Mouse (Mus musculus) heart, embryonic 16.5 days (tissue): ENCODE results near the gene Gse1. TPM values are rescaled to one million over a fixed set of nuclear protein-coding genes. Genes with fewer than 3 reads are reported as not detected.
A peak's percentile ranks its signal among the peaks of the same experiment; 100 is the strongest.

Experiments
- ATAC-seq: fragments of 200-750 bp; cut with Nextera tagmentation; replicated peaks from 2 replicates; pipeline ENCODE4 v1.8.0; 2017; ENCODE audit warnings: moderate number of reproducible peaks; ENCODE audit not compliant: insufficient read depth, low FRiP score; ENCODE audit errors: extremely low read depth
- H3K27ac ChIP-seq: fragments of 300-500 bp; sonication (generic); 2 replicates; pipeline ENCODE4 v1.5.1; 2014; ENCODE audit warnings: mild to moderate bottlenecking, low read length, control low read depth, moderate library complexity
- H3K27me3 ChIP-seq: fragments of 300-500 bp; sonication (generic); 2 replicates; pipeline ENCODE4 v1.6.1; 2014; ENCODE audit warnings: low read length, mixed read lengths; ENCODE audit not compliant: control insufficient read depth, insufficient read depth
- H3K36me3 ChIP-seq: fragments of 300-500 bp; sonication (generic); 2 replicates; pipeline ENCODE4 v1.6.1; 2014; ENCODE audit not compliant: control insufficient read depth, insufficient read depth
- H3K4me1 ChIP-seq: fragments of 300-500 bp; sonication (generic); 2 replicates; pipeline ENCODE4 v1.6.1; 2014; ENCODE audit warnings: low read length, mixed read lengths; ENCODE audit not compliant: control insufficient read depth, insufficient read depth
- H3K4me2 ChIP-seq: fragments of 300-500 bp; sonication (generic); 2 replicates; pipeline ENCODE4 v1.6.1; 2014; ENCODE audit warnings: low read depth, mild to moderate bottlenecking, control low read depth, low read length
- H3K4me3 ChIP-seq: fragments of 300-500 bp; sonication (generic); 2 replicates; pipeline ENCODE4 v1.5.1; 2014; ENCODE audit warnings: mild to moderate bottlenecking, control low read depth, low read length
- H3K9ac ChIP-seq: fragments of 300-500 bp; sonication (generic); 2 replicates; pipeline ENCODE4 v1.6.1; 2014; ENCODE audit warnings: low read length, control low read depth
- H3K9me3 ChIP-seq: fragments of 300-500 bp; sonication (generic); replicated peaks from 2 replicates; pipeline ENCODE4 v1.6.1; 2016; ENCODE audit warnings: low read length; ENCODE audit not compliant: control insufficient read depth
- WGBS: fragments of 180-500 bp; shearing (Covaris S2); extraction: QIAGEN DNeasy Blood & Tissue Kit; methylation state at CpG from one replicate; pipeline ENCODE4 v1.1.7; 2014; 5-methylcytosine and 5-hydroxymethylcytosine counted together
- polyA plus RNA-seq: library from polyadenylated mRNA; unstranded; fragments of >200 nt; fragmentation: Nextera tagmentation; extraction: Ambion mirVana; gene quantifications from 2 replicates; pipeline ENCODE4 v1.2.1, GENCODE M21; 2015

Gse1 gene
- polyA plus RNA-seq, 1 experiment from 2014 or later, result 7.7 TPM

GRCm38 (mm10) chr8:120549321-120549921 is 321.2 kb downstream of the Gse1 start:
- Histone ChIP-seq H3K27me3 (no peaks in the 10 kb centered on the region), H3K4me3 (no peak overlapping the region), H3K9ac (peak overlapping the region; percentile 66), H3K27ac (peak overlapping the region; percentile 93), H3K9me3 (no peaks in the 10 kb centered on the region), H3K36me3 (no peaks in the 10 kb centered on the region), H3K4me1 (peaks cover 84% of the 10 kb centered on the region), H3K4me2 (peak overlapping the region; percentile 44)
- 23% methylated on average over 25 of the region's 25 CpGs for WGBS
- peak; percentile 1; the same call in 1 of the 2 replicates for ATAC-seq

- Histone ChIP-seq H3K27ac (peak overlapping the region; percentile 93), H3K4me2 (peak overlapping the region; percentile 44), H3K36me3 (no peaks in the 10 kb centered on the region), H3K9me3 (no peaks in the 10 kb centered on the region), H3K9ac (peak overlapping the region; percentile 66), H3K27me3 (no peaks in the 10 kb centered on the region), H3K4me3 (no peak overlapping the region), H3K4me1 (peaks cover 88% of the 10 kb centered on the region)
- ATAC-seq, result peak; percentile 8; the same call in 1 of the 2 replicates
- 41% methylated on average over 11 of the region's 11 CpGs for WGBS
Measured at GRCm38 (mm10) chr8:120549922-120550321, 321.7 kb downstream of the Gse1 start.

DNA sequence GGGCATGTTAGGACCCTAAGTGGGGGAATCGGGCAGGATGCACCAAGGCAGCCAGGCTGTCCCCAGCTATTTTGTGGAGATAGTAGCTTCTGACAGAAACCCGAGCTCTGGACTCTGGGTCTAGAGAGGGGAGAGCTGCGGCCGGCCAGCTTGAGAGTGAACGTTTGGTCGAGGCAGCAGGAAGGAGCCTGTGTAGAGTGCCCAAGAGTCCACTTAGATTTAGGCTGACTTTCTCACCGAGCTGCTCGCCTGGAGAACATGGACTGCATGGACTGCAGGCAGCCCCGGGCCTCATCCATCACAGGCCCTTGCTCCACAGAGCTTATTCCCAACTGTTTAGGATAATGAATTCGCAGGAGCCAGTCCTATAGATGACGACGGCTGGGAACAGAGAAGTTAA is 322.2 kb downstream of the Gse1 start:
- Histone ChIP-seq H3K27me3 (no peaks in the 10 kb centered on the region), H3K9me3 (no peaks in the 10 kb centered on the region), H3K4me2 (peak overlapping the region; percentile 46), H3K27ac (peak overlapping the region; percentile 93), H3K4me3 (no peak overlapping the region), H3K36me3 (no peaks in the 10 kb centered on the region), H3K9ac (peak overlapping the region; percentile 31; the same call in 1 of the 2 replicates), H3K4me1 (peaks cover 93% of the 10 kb centered on the region)
- 34% methylated on average over 12 of the region's 12 CpGs for WGBS
- ATAC-seq, result no peak

DNA sequence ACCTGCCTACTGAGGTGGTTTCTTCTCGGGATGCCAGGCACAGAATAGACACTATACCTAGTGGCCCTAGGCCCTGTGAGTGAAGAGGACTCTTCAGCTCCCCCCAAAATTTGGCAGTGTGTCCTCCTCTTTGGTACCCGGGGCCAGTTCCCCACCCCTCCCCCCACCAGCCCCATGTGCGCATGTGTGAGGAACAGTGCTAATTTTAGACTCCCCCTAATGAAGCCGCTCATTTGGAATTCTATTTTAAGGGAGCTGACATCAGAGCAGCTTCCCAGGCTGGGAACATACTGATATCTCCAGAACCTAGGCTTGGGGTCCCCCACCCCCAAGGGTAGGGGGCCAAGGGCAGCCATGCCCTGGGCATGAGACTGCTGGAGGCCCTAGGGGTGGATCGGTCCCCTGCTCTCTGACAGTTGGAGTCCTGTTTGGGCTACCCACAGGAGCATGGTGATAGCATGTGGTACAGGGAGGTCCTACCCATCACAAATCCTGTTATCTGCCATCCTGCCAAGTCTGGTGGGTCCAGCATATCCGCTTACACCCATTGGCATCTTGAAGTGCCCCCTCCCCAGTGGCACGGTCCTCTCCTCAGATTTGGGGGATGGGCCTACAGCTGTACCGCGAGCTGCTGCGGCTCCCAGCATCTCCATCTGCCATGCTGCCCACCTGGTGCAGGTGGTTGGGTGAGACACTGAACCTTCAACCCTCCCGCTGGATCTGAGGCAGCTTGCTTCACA is 322.9 kb downstream of the Gse1 start:
- Histone ChIP-seq H3K4me2 (peak overlapping the region; percentile 46), H3K4me1 (peaks cover 94% of the 10 kb centered on the region)

GRCm38 (mm10) chr8:120551677-120551980 is 323.4 kb downstream of the Gse1 start:
- Histone ChIP-seq H3K9me3 (no peaks in the 10 kb centered on the region), H3K27me3 (no peaks in the 10 kb centered on the region), H3K36me3 (no peaks in the 10 kb centered on the region), H3K4me3 (no peak overlapping the region), H3K9ac (peak overlapping the region; percentile 56; the same call in 1 of the 2 replicates), H3K4me2 (0 out of 2 replicates have a peak overlapping the region, but pooled peaks have one; percentile 43), H3K4me1 (peaks cover 96% of the 10 kb centered on the region), H3K27ac (peak overlapping the region; percentile 93)
- ATAC-seq, result no peak
- 67% methylated on average over 3 of the region's 3 CpGs for WGBS

More for the DNA sequence above, 322.9 kb downstream of the Gse1 start:
- H3K27me3 ChIP-seq, result no peaks in the 10 kb centered on the region
- peak overlapping the region; percentile 56 for H3K9ac ChIP-seq
- no peak overlapping the region for H3K4me3 ChIP-seq
- peak; percentile 69 for ATAC-seq
- peak overlapping the region; percentile 93 for H3K27ac ChIP-seq
- H3K9me3 ChIP-seq, result no peaks in the 10 kb centered on the region
- WGBS, result 46% methylated on average over 11 of the region's 11 CpGs
- H3K36me3 ChIP-seq, result no peaks in the 10 kb centered on the region

- ATAC-seq, result no peak
- no peak overlapping the region for H3K4me3 ChIP-seq
- no peak overlapping the region for H3K4me2 ChIP-seq
- WGBS, result 89% methylated on average over 11 of the region's 11 CpGs
- H3K27me3 ChIP-seq, result no peaks in the 10 kb centered on the region
- peak overlapping the region; percentile 10; the same call in 1 of the 2 replicates for H3K9ac ChIP-seq
- H3K4me1 ChIP-seq, result peaks cover 97% of the 10 kb centered on the region
- no peaks in the 10 kb centered on the region for H3K9me3 ChIP-seq
- H3K27ac ChIP-seq, result peak overlapping the region; percentile 9; the same call in 1 of the 2 replicates
- H3K36me3 ChIP-seq, result no peaks in the 10 kb centered on the region
Measured at GRCm38 (mm10) chr8:120552509-120552908, 324.3 kb downstream of the Gse1 start.

GRCm38 (mm10) chr8:120553441-120554123 is 325.3 kb downstream of the Gse1 start:
- H3K4me2 ChIP-seq, result no peak overlapping the region
- H3K9me3 ChIP-seq, result no peaks in the 10 kb centered on the region
- no peaks in the 10 kb centered on the region for H3K27me3 ChIP-seq
- no peak overlapping the region for H3K4me3 ChIP-seq
- H3K27ac ChIP-seq, result no peak overlapping the region
- no peaks in the 10 kb centered on the region for H3K36me3 ChIP-seq
- H3K9ac ChIP-seq, result no peak overlapping the region; the same call in 1 of the 2 replicates
- 87% methylated on average over 24 of the region's 24 CpGs for WGBS
- peaks cover 94% of the 10 kb centered on the region for H3K4me1 ChIP-seq
- ATAC-seq, result no peak

GRCm38 (mm10) chr8:120554466-120555039 is 326.3 kb downstream of the Gse1 start:
- Histone ChIP-seq H3K9me3 (no peaks in the 10 kb centered on the region), H3K4me2 (no peak overlapping the region), H3K27me3 (no peaks in the 10 kb centered on the region), H3K4me1 (peaks cover 90% of the 10 kb centered on the region), H3K4me3 (no peak overlapping the region), H3K9ac (peak overlapping the region; percentile 5; the same call in 1 of the 2 replicates), H3K27ac (no peak overlapping the region; the same call in 1 of the 2 replicates), H3K36me3 (no peaks in the 10 kb centered on the region)
- ATAC-seq, result no peak
- WGBS, result 87% methylated on average over 18 of the region's 18 CpGs
